Mouse (Mus musculus): ENCODE data around the gene Draxin. TPM values are rescaled to one million over a fixed set of nuclear protein-coding genes. Genes with fewer than 3 reads are reported as not detected.

The Draxin gene
- total and polyA plus RNA-seq, 3 experiments = 0.04 TPM; not detected in 2

DNA sequence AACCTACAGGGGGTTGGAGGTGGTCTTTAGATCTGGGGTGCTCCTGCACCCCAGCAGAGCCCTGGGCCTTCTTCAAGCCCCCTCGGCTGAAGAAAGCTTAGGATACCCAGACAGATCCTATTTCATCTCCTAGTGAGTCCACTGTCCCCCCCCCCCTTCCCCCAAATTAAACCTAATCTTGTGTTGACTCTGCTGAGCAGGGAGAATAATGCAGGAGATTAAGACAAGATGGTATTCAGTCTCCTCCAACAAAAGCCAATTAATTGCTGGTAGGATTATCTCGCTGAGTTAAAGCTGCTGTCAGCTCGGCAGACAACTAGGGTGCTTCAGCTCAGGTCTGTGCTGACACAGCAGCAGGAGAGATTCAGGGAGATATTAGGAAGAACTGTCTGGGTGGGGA, 40.8 kb upstream of the Draxin start:
- DNase-seq (ENCODE audit: extremely low read depth) = no peak
- Histone ChIP-seq H3K27ac (ENCODE audit: insufficient read depth, low read depth) (no peak overlapping the region), H3K27me3 (replicated peaks) (peaks cover 79% of the 10 kb centered on the region), H3K4me2 (ENCODE audit: insufficient read depth, low read depth, poor library complexity, severe bottlenecking) (no peak overlapping the region), H3K36me3 (replicated peaks in 1 of 2; ENCODE audit: control insufficient read depth in 1 of 2, insufficient read depth in 1 of 2, low read length in 1 of 2) (no peaks in the 10 kb centered on the region), H3K4me1 (ENCODE audit: control insufficient read depth in 1 of 2, insufficient read depth in 2 of 2) (peaks cover 0 to 2% of the 10 kb centered on the region in 2 experiments; a peak in 1 of 4 replicates), H3K4me3 (replicated peaks in 1 of 3; ENCODE audit: low read depth in 2 of 3, low read length in 2 of 3, poor library complexity in 1 of 3) (no peak overlapping the region), H3K79me2 (replicated peaks; ENCODE audit: control insufficient read depth, extremely low read depth, insufficient read depth, poor library complexity, severe bottlenecking) (no peaks in the 10 kb centered on the region), H3K9ac (ENCODE audit: insufficient read depth, low read depth) (no peak overlapping the region), H3K9me3 (replicated peaks; ENCODE audit: low read length) (no peaks in the 10 kb centered on the region)
- in situ Hi-C loops (cut with MboI; ENCODE audit: low pct_ligation_motif_present, low pct_unique_long_range_greater_than_20kb, low sequenced_read_pairs) (loop anchor here (5.0 to 25.0 kb wide), 3 partner anchors 74 to 441 kb away; partner anchors contain the start of gene Masp2), dilution Hi-C loops (cut with MboI; ENCODE audit: extremely low pct_ligation_motif_present, extremely low pct_unique_long_range_greater_than_20kb, low sequenced_read_pairs) (no loop called here)
- no peak for TF ChIP-seq JUND (conservative IDR thresholded peaks at IDR 0.05; ENCODE audit: low read depth, low read length)
- TF ChIP-seq SMC3 (IDR thresholded peaks at IDR 0.05; ENCODE audit: low read depth, low read length) = no peak
- TF ChIP-seq RAD21 (IDR thresholded peaks at IDR 0.05; ENCODE audit: low read depth, low read length) = no peak
- no peak for TF ChIP-seq ZKSCAN1 (IDR thresholded peaks at IDR 0.05; ENCODE audit: borderline replicate concordance, low read depth, low read length)
- no peak for TF ChIP-seq CTCF (conservative IDR thresholded peaks at IDR 0.05 in 1 of 2, IDR thresholded peaks at IDR 0.05 in 1 of 2; ENCODE audit: low read depth in 2 of 2, low read length in 2 of 2)
- no peak for TF ChIP-seq JUN (IDR thresholded peaks at IDR 0.05; ENCODE audit: insufficient read depth, low read depth, low read length)
- no peak for TF ChIP-seq MXI1 (IDR thresholded peaks at IDR 0.05; ENCODE audit: low read depth, low read length)
- no peak for TF ChIP-seq CHD2 (IDR thresholded peaks at IDR 0.05; ENCODE audit: low read length)
- no peak for TF ChIP-seq POLR2AphosphoS2 (IDR thresholded peaks at IDR 0.05; ENCODE audit: low read depth, low read length)
- TF ChIP-seq MAX (IDR thresholded peaks at IDR 0.05; ENCODE audit: low read length) = no peak
- TF ChIP-seq ELF1 (IDR thresholded peaks at IDR 0.05; ENCODE audit: low read depth, low read length) = no peak
- TF ChIP-seq RCOR1 (conservative IDR thresholded peaks at IDR 0.05; ENCODE audit: low read depth, low read length) = no peak
- TF ChIP-seq USF2 (conservative IDR thresholded peaks at IDR 0.05; ENCODE audit: low read depth, low read length) = no peak
- TF ChIP-seq ZC3H11A (IDR thresholded peaks at IDR 0.05; ENCODE audit: low read depth, low read length) = no peak

DNA sequence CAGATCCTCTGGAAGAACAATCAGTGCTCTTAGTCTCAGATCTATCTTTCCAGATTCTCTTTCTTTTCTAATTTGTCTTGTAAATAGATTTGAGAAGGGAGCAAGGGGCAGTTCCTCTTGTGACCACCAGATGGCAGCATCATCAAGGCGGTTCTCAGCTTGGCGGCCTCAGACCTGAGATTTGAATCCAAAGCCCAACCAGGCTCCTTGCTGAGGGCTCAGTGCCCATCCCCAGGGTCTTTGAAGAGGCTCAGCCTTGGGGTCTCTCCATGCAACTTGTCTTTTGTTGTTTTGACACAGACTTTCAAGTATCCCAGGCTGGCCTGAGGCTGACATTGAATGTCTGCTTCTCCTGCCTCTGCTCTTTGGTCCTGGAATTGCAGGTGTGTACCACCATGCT, 40.3 kb upstream of the Draxin start:
- peak; percentile 41 for DNase-seq (ENCODE audit: extremely low read depth)
- in situ Hi-C loops (cut with MboI; ENCODE audit: low pct_ligation_motif_present, low pct_unique_long_range_greater_than_20kb, low sequenced_read_pairs) (loop anchor here (5.0 to 25.0 kb wide), 3 partner anchors 74 to 441 kb away; partner anchors contain the start of gene Masp2), dilution Hi-C loops (cut with MboI; ENCODE audit: extremely low pct_ligation_motif_present, extremely low pct_unique_long_range_greater_than_20kb, low sequenced_read_pairs) (no loop called here)
- H3K27me3 ChIP-seq (replicated peaks) = peaks cover 79% of the 10 kb centered on the region
- no peaks in the 10 kb centered on the region for H3K36me3 ChIP-seq (replicated peaks in 1 of 2; ENCODE audit: control insufficient read depth in 1 of 2, insufficient read depth in 1 of 2, low read length in 1 of 2)
- no peak for TF ChIP-seq E2F4 (IDR thresholded peaks at IDR 0.05; ENCODE audit: insufficient replicate concordance, low read depth, low read length)
- no peak for TF ChIP-seq BHLHE40 (IDR thresholded peaks at IDR 0.05; ENCODE audit: low read depth, low read length)
- TF ChIP-seq RCOR1 (conservative IDR thresholded peaks at IDR 0.05; ENCODE audit: low read depth, low read length) = no peak
- TF ChIP-seq ZMIZ1 (IDR thresholded peaks at IDR 0.05; ENCODE audit: low read depth, low read length) = no peak
- no peak for TF ChIP-seq NRF1 (IDR thresholded peaks at IDR 0.05; ENCODE audit: low read depth, low read length)
- TF ChIP-seq CHD2 (IDR thresholded peaks at IDR 0.05; ENCODE audit: low read length) = no peak
- no peak for TF ChIP-seq HCFC1 (IDR thresholded peaks at IDR 0.05; ENCODE audit: low read depth, low read length)
- TF ChIP-seq KAT2A (IDR thresholded peaks at IDR 0.05; ENCODE audit: insufficient replicate concordance, low read length) = no peak
- TF ChIP-seq MAZ (IDR thresholded peaks at IDR 0.05; ENCODE audit: low read depth, low read length) = no peak
- TF ChIP-seq SMC3 (IDR thresholded peaks at IDR 0.05; ENCODE audit: low read depth, low read length) = peak; percentile 79
- TF ChIP-seq UBTF (IDR thresholded peaks at IDR 0.05; ENCODE audit: low read depth, low read length) = no peak
- no peak for TF ChIP-seq JUN (IDR thresholded peaks at IDR 0.05; ENCODE audit: insufficient read depth, low read depth, low read length)
- TF ChIP-seq JUND (conservative IDR thresholded peaks at IDR 0.05; ENCODE audit: low read depth, low read length) = no peak
- TF ChIP-seq MAX (IDR thresholded peaks at IDR 0.05; ENCODE audit: low read length) = no peak
- no peak for TF ChIP-seq CHD1 (IDR thresholded peaks at IDR 0.05; ENCODE audit: low read depth, low read length)
- no peak for TF ChIP-seq TCF12 (IDR thresholded peaks at IDR 0.05; ENCODE audit: low read depth, low read length)
- TF ChIP-seq ZKSCAN1 (IDR thresholded peaks at IDR 0.05; ENCODE audit: borderline replicate concordance, low read depth, low read length) = no peak
- TF ChIP-seq CTCF (conservative IDR thresholded peaks at IDR 0.05 in 1 of 2, IDR thresholded peaks at IDR 0.05 in 1 of 2; ENCODE audit: low read depth in 2 of 2, low read length in 2 of 2) = peak; percentile 92 to 97
- no peak for TF ChIP-seq USF1 (IDR thresholded peaks at IDR 0.05; ENCODE audit: low read depth, low read length)
- TF ChIP-seq RAD21 (IDR thresholded peaks at IDR 0.05; ENCODE audit: low read depth, low read length) = peak; percentile 93
- TF ChIP-seq ELF1 (IDR thresholded peaks at IDR 0.05; ENCODE audit: low read depth, low read length) = no peak
- no peak for TF ChIP-seq ETS1 (conservative IDR thresholded peaks at IDR 0.05; ENCODE audit: low read depth, low read length)
- TF ChIP-seq SIN3A (IDR thresholded peaks at IDR 0.05; ENCODE audit: low read length) = no peak
- H3K9ac ChIP-seq (ENCODE audit: insufficient read depth, low read depth) = no peak overlapping the region
- no peaks in the 10 kb centered on the region for H3K9me3 ChIP-seq (replicated peaks; ENCODE audit: low read length)
- no peaks in the 10 kb centered on the region for H3K79me2 ChIP-seq (replicated peaks; ENCODE audit: control insufficient read depth, extremely low read depth, insufficient read depth, poor library complexity, severe bottlenecking)
- no peak overlapping the region for H3K4me3 ChIP-seq (replicated peaks in 1 of 3; ENCODE audit: low read depth in 2 of 3, low read length in 2 of 3, poor library complexity in 1 of 3)
- H3K27ac ChIP-seq (ENCODE audit: insufficient read depth, low read depth) = no peak overlapping the region
- H3K4me1 ChIP-seq (ENCODE audit: control insufficient read depth in 1 of 2, insufficient read depth in 2 of 2) = peaks cover 0 to 2% of the 10 kb centered on the region in 2 experiments; a peak in 1 of 4 replicates
- no peak overlapping the region for H3K4me2 ChIP-seq (ENCODE audit: insufficient read depth, low read depth, poor library complexity, severe bottlenecking)
